Comparison of ENCODE assay signal across 13 mouse cellular contexts in genomic region chr9:42578106-42578505, GRCm38 (mm10).
"Had no signal": no experiment of that assay in that cellular context is flagged by ENCODE, and none has a peak within 500 bp of the region (broad histone marks: within the 10 kb centered on the region; RNA-seq: fewer than 3 reads in every experiment).

No protein-coding gene starts in this region.

- DNase-seq: lung, adult 18-20 months; lung, embryonic 14.5 days; lung, postnatal 10 days; lung, postnatal 4 days; midbrain, embryonic 14.5 days; retina, postnatal 1 day; right cerebral cortex, adult 18-20 months; right cerebral cortex, postnatal 25 days; right cerebral cortex, postnatal 4 days; spleen, adult 18-20 months; thymus, adult 2 months; thymus, postnatal 25 days; thymus, postnatal 4 days had no signal
